Mouse (Mus musculus) limb, embryonic 14.5 days (tissue): ENCODE measurements around the gene Slc38a8. TPM values are rescaled to one million over a fixed set of nuclear protein-coding genes. Genes with fewer than 3 reads are reported as not detected.

Source experiments
- ATAC-seq: fragments of 200-750 bp; cut with Nextera tagmentation; 2 replicates; pipeline ENCODE4 v1.8.0; 2017; ENCODE audit warnings: low read depth, moderate number of reproducible peaks, moderate TSS enrichment; ENCODE audit not compliant: low FRiP score
- DNase-seq: peaks from one replicate; pipeline ENCODE4 v3.0.0-alpha.2; 2015; ENCODE audit warnings: low spot score
- H3K27ac ChIP-seq: fragments of 300-500 bp; sonication (generic); replicated peaks from 2 replicates; pipeline ENCODE4 v1.5.1; 2014; ENCODE audit warnings: low read depth, mild to moderate bottlenecking, low read length, moderate library complexity, mixed read lengths
- H3K27me3 ChIP-seq: fragments of 300-500 bp; sonication (generic); 2 replicates; pipeline ENCODE4 v1.6.1; 2014; ENCODE audit warnings: low read length, mixed read lengths; ENCODE audit not compliant: control insufficient read depth, insufficient read depth
- H3K36me3 ChIP-seq: fragments of 300-500 bp; sonication (generic); 2 replicates; pipeline ENCODE4 v1.6.1; 2014; ENCODE audit warnings: mild to moderate bottlenecking, low read length, moderate library complexity, mixed read lengths; ENCODE audit not compliant: control insufficient read depth, insufficient read depth
- H3K4me1 ChIP-seq: fragments of 300-500 bp; sonication (generic); 2 replicates; pipeline ENCODE4 v1.6.1; 2014; ENCODE audit warnings: antibody characterized with exemption, low read length, mixed read lengths; ENCODE audit not compliant: control insufficient read depth, insufficient read depth
- H3K4me2 ChIP-seq: fragments of 300-500 bp; sonication (generic); replicated peaks from 2 replicates; pipeline ENCODE4 v1.6.1; 2014; ENCODE audit warnings: low read depth, mild to moderate bottlenecking, low read length, moderate library complexity; ENCODE audit not compliant: severe bottlenecking
- H3K4me3 ChIP-seq: fragments of 300-500 bp; sonication (generic); replicated peaks from 2 replicates; pipeline ENCODE4 v1.5.1; 2014; ENCODE audit warnings: low read length
- H3K9ac ChIP-seq: fragments of 300-500 bp; sonication (generic); 2 replicates; pipeline ENCODE4 v1.6.1; 2014; ENCODE audit warnings: mild to moderate bottlenecking, low read depth, low read length, moderate library complexity; ENCODE audit not compliant: severe bottlenecking
- H3K9me3 ChIP-seq: fragments of 300-500 bp; sonication (generic); 2 replicates; pipeline ENCODE4 v1.6.1; 2016; ENCODE audit warnings: low read length; ENCODE audit not compliant: control insufficient read depth
- POLR2A ChIP-seq: fragments of 200-500 bp; IDR thresholded peaks from 2 replicates; pipeline ENCODE4 v1.8.0; 2012; ENCODE audit warnings: inconsistent platforms, mild to moderate bottlenecking, moderate library complexity, borderline replicate concordance; ENCODE audit not compliant: insufficient read depth, insufficient read length; ENCODE audit errors: extremely low read depth
- WGBS: fragments of 180-500 bp; shearing (Covaris S2); extraction: QIAGEN DNeasy Blood & Tissue Kit; methylation state at CpG from one replicate; pipeline ENCODE4 v1.1.7; 2014; 5-methylcytosine and 5-hydroxymethylcytosine counted together
- polyA plus RNA-seq, 2 experiments: library from polyadenylated mRNA; depleted of rRNA in 1 of 2; stranded (reverse) in 1 of 2; unstranded in 1 of 2; fragments of >200 nt; fragmentation: Nextera tagmentation in 1 of 2; extraction: Ambion mirVana in 1 of 2; gene quantifications; 2 replicates each; pipeline versions ENCODE4 v1.2.1 to v1.2.3; 2012 to 2014

Gene Slc38a8
- polyA plus RNA-seq, 2 experiments = 0.29 TPM; not detected in 1

DNA sequence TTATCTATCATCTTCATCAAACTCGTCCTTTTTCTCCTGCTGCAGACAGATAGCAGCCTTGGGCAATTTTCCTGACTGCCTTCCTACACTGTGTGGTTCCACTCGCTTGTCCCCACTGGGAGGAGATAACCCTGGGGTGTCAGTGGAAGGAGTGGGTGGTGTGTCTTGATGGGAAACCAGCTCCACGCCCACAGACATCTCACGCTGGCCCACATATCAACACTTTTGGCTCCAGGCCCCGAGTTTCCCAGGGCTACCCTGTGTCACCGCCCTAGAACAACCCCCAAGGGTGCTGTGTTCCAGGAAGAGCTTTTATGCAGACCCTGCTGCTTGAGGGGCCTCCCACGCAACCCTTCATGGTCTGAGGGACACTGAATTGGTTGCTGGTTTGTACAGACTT is 37.8 kb downstream of the Slc38a8 start:
- ATAC-seq = no peak
- no peaks in the 10 kb centered on the region for H3K9me3 ChIP-seq
- H3K27me3 ChIP-seq = peaks cover 14% of the 10 kb centered on the region; the same call in 1 of the 2 replicates
- DNase-seq = no peak
- no peaks in the 10 kb centered on the region for H3K36me3 ChIP-seq
- whole genome bisulfite sequencing = 65% methylated on average over 7 of the region's 7 CpGs
- no peak overlapping the region for H3K27ac ChIP-seq
- H3K9ac ChIP-seq = no peak overlapping the region
- TF ChIP-seq POLR2A = no peak
- H3K4me3 ChIP-seq = no peak overlapping the region
- 0 out of 2 replicates have a peak, but pooled peaks cover 4% of the 10 kb centered on the region for H3K4me1 ChIP-seq
- H3K4me2 ChIP-seq = no peak overlapping the region

DNA sequence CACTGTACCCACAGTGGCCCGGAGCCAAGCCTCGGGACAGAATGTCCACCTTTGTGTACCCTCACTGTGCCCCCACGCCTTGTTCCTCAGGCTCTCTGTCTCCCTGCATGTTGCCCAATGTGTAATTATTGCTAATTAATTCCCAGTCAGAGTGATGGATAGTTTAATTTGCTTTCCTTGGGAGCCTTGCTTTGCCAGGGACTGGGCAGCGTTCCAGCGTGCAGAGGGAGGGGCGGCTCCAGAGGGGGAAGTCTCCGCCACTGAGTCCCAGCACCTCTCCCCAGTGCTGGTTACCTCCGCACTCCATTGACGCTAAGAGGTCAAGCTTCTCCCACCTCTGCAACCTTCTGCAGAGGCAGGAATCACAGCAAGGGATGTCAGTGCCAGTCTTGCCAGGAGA is 40.1 kb downstream of the Slc38a8 start:
- Histone ChIP-seq H3K36me3 (no peaks in the 10 kb centered on the region), H3K9ac (no peak overlapping the region), H3K27me3 (peaks cover 14% of the 10 kb centered on the region; the same call in 1 of the 2 replicates), H3K9me3 (no peaks in the 10 kb centered on the region), H3K4me2 (no peak overlapping the region), H3K27ac (no peak overlapping the region), H3K4me1 (0 out of 2 replicates have a peak, but pooled peaks cover 4% of the 10 kb centered on the region), H3K4me3 (no peak overlapping the region)
- ATAC-seq (no peak), DNase-seq (no peak)
- TF ChIP-seq POLR2A = no peak
- WGBS = 57% methylated on average over 9 of the region's 9 CpGs

DNA sequence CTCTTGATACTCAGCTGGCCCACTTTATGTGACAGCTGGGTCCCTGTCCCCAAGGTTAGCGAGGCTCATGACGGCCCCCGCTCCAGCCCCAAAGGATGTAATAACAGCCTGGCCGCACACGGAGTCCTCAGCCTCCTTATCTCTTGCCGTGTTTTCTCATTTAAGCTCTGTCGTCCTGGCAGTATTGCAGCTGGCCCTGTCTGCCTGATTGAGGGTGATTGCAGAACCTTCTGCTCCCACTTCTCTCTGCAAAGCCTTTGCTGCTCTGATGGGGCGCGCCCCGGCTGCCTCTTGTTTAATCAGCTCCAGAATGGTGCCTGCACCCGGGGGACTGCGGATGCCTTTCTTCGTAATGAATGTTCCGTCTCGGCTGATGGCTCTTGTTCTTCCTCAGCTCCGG is 41.8 kb downstream of the Slc38a8 start:
- Histone ChIP-seq H3K36me3 (no peaks in the 10 kb centered on the region), H3K9ac (no peak overlapping the region), H3K4me1 (no peaks in the 10 kb centered on the region), H3K27me3 (peaks cover 3% of the 10 kb centered on the region; the same call in 1 of the 2 replicates), H3K27ac (no peak overlapping the region), H3K4me3 (no peak overlapping the region), H3K9me3 (no peaks in the 10 kb centered on the region), H3K4me2 (no peak overlapping the region)
- no peak for TF ChIP-seq POLR2A
- DNase-seq (no peak), ATAC-seq (no peak)
- WGBS = 51% methylated on average over 16 of the region's 16 CpGs

DNA sequence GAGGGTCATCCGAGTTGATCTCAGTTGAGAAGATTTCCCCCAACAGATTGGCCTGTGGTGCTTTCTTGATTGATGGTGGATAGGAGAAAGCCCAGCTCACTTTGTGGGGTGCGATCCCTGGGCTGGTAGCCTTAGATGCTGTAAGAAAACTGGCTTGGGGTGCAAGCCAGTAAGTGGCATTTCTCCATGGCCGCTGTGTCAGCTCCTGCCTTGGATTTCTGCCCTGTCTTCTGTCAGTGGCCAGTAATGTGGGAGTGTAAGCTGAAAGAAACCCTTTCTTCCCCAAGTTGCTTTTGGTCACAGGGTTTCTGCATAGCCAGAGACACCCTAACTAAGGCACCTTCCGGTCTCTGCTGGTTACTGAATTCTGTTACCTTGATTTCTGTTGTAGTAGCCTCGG is 45.5 kb downstream of the Slc38a8 start:
- Histone ChIP-seq H3K27ac (no peak overlapping the region), H3K4me2 (no peak overlapping the region), H3K4me1 (no peaks in the 10 kb centered on the region), H3K27me3 (no peaks in the 10 kb centered on the region), H3K36me3 (no peaks in the 10 kb centered on the region), H3K4me3 (no peak overlapping the region), H3K9ac (no peak overlapping the region), H3K9me3 (no peaks in the 10 kb centered on the region)
- ATAC-seq (no peak), DNase-seq (no peak)
- WGBS = 81% methylated on average over 5 of the region's 5 CpGs
- TF ChIP-seq POLR2A = no peak

DNA sequence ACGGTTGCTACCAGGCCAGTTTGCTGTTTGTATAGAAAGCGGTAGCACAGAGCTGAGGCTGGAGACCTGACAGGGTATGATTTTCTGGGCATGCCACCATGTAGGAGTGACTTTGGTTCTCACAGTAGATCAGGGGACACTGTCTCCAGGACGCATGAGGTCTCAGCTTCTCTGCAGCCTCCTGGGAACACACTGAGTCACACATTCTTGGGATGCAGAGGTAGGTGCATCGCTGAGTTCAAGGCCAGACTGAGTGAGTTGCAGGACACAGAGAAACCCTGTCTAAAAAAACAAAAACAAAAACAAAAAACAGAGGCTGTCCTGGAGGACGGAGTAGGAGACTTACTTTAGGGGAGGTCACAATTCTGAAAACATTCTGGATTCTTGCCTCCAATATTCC is 48.6 kb downstream of the Slc38a8 start:
- H3K4me2 ChIP-seq = no peak overlapping the region
- TF ChIP-seq POLR2A = no peak
- no peaks in the 10 kb centered on the region for H3K9me3 ChIP-seq
- H3K27ac ChIP-seq = no peak overlapping the region
- H3K4me3 ChIP-seq = no peak overlapping the region
- no peaks in the 10 kb centered on the region for H3K36me3 ChIP-seq
- H3K27me3 ChIP-seq = peaks cover 13% of the 10 kb centered on the region; the same call in 1 of the 2 replicates
- no peak overlapping the region for H3K9ac ChIP-seq
- 86% methylated on average over 5 of the region's 5 CpGs for WGBS
- ATAC-seq (no peak), DNase-seq (no peak)
- no peaks in the 10 kb centered on the region for H3K4me1 ChIP-seq

DNA sequence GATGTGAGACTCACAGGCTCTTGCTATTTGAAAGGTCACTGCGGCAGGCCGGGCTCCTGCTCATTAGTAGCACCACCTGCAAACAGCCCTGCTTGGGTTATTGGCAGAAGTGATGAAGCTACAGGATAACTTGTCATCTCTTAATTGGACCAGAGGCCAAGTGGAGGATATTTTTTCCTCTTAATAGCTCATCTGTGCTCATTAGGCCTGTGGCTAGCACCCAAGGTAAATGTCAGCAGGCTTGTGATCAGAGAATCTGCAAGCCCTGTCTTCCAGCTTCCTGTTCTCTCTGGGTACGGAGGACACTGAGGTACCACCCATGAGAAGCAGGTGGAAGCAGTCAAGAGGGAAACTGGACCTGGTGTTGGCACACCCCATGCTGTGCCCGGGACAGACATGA is 50.4 kb downstream of the Slc38a8 start:
- Histone ChIP-seq H3K9me3 (no peaks in the 10 kb centered on the region), H3K36me3 (no peaks in the 10 kb centered on the region), H3K4me1 (0 out of 2 replicates have a peak, but pooled peaks cover 2% of the 10 kb centered on the region), H3K27ac (no peak overlapping the region), H3K9ac (no peak overlapping the region), H3K4me3 (no peak overlapping the region), H3K27me3 (peaks cover 21% of the 10 kb centered on the region), H3K4me2 (no peak overlapping the region)
- 92% methylated on average over 4 of the region's 4 CpGs for WGBS
- ATAC-seq (no peak), DNase-seq (no peak)
- no peak for TF ChIP-seq POLR2A
